In genomic region chr12:55484800-55485199, GRCm38 (mm10) we compare ENCODE assay signal across 25 mouse cellular contexts. TPM values are rescaled to one million over a fixed set of nuclear protein-coding genes. Genes with fewer than 3 reads are reported as not detected.
DNase-seq lines count a peak whose midpoint lies in the region; ATAC-seq and TF ChIP-seq lines count a peak whose summit lies in the region.
"Had no signal": no experiment of that assay in that cellular context is flagged by ENCODE, and none has a peak within 500 bp of the region (broad histone marks: within the 10 kb centered on the region; RNA-seq: fewer than 3 reads in every experiment).

No protein-coding gene starts in this region.

- TF ChIP-seq CTCF in forebrain, postnatal 0 days (IDR thresholded peaks at IDR 0.05; ENCODE audit: low read depth): no peak
- no peak for TF ChIP-seq CTCF in liver, adult 2 months (IDR thresholded peaks at IDR 0.05; ENCODE audit: low read depth, low read length)
- TF ChIP-seq CTCF in liver, postnatal 0 days (IDR thresholded peaks at IDR 0.05; ENCODE audit: low read depth): no peak

- no peaks in the 10 kb centered on the region for H3K27me3 ChIP-seq in forebrain, postnatal 0 days (ENCODE audit: insufficient read depth, low read length)
- H3K27me3 ChIP-seq in forebrain, embryonic 15.5 days: no peaks in the 10 kb centered on the region
- H3K27me3 ChIP-seq in liver, adult 2 months (ENCODE audit: control insufficient read depth, insufficient read depth, low read length): no peaks in the 10 kb centered on the region
- no peaks in the 10 kb centered on the region for H3K27me3 ChIP-seq in liver, postnatal 0 days (ENCODE audit: insufficient read depth, low read length)
- H3K27me3 ChIP-seq: embryonic facial prominence, embryonic 13.5 days; forebrain, embryonic 12.5 days; hindbrain, embryonic 13.5 days had no signal

- H3K9ac ChIP-seq in forebrain, postnatal 0 days: no peak overlapping the region
- H3K9ac ChIP-seq in forebrain, embryonic 15.5 days (replicated peaks): no peak overlapping the region
- no peak overlapping the region for H3K9ac ChIP-seq in liver, adult 2 months (ENCODE audit: low read depth, low read length)
- H3K9ac ChIP-seq in liver, postnatal 0 days (replicated peaks): no peak overlapping the region
- H3K9ac ChIP-seq: embryonic facial prominence, embryonic 13.5 days; forebrain, embryonic 12.5 days; hindbrain, embryonic 13.5 days had no signal

- DNase-seq in forebrain, postnatal 0 days: peak; percentile 13
- peak; percentile 14 for DNase-seq in heart, postnatal 4 days
- DNase-seq in heart, postnatal 36 days: no peak
- peak; percentile 62 for DNase-seq in liver, adult 2 months (ENCODE audit: extremely low read depth, low read depth, low spot score)
- no peak for DNase-seq in liver, postnatal 0 days
- no peak for DNase-seq in left cerebral cortex, adult 9 months (ENCODE audit: low spot score in 2 of 2)
- DNase-seq: adrenal gland, adult 8-10 months; adrenal gland, postnatal 25 days; cerebellum, adult 11-12 months; cerebellum, adult 8-10 months; cerebellum, postnatal 36 days; embryo, embryonic 11 days; gastrocnemius, postnatal 25 days had no signal

- H3K9me3 ChIP-seq in forebrain, postnatal 0 days (ENCODE audit: low read length): no peaks in the 10 kb centered on the region
- H3K9me3 ChIP-seq in forebrain, embryonic 15.5 days: no peaks in the 10 kb centered on the region
- no peaks in the 10 kb centered on the region for H3K9me3 ChIP-seq in liver, postnatal 0 days (ENCODE audit: low read length)
- H3K9me3 ChIP-seq: embryonic facial prominence, embryonic 10.5 days; embryonic facial prominence, embryonic 13.5 days; forebrain, embryonic 12.5 days; G1E; hindbrain, embryonic 13.5 days had no signal

- H3K36me3 ChIP-seq in forebrain, postnatal 0 days (ENCODE audit: insufficient read depth): peaks cover 21% of the 10 kb centered on the region
- H3K36me3 ChIP-seq in forebrain, embryonic 15.5 days: peaks cover 11% of the 10 kb centered on the region
- H3K36me3 ChIP-seq in liver, adult 2 months (ENCODE audit: control insufficient read depth, insufficient read depth, low read length): peaks cover 17% of the 10 kb centered on the region
- H3K36me3 ChIP-seq in liver, postnatal 0 days (replicated peaks; ENCODE audit: insufficient read depth, low read length): peaks cover 25% of the 10 kb centered on the region

- H3K79me2 ChIP-seq in liver, adult 2 months (ENCODE audit: control insufficient read depth, insufficient read depth, low read length): no peaks in the 10 kb centered on the region

- WGBS in forebrain, postnatal 0 days: 80% methylated on average over 6 of the region's 6 CpGs
- 84% methylated on average over 6 of the region's 6 CpGs for WGBS in forebrain, embryonic 15.5 days
- 53% methylated on average over 6 of the region's 6 CpGs for WGBS in liver, adult 2 months
- 82% methylated on average over 6 of the region's 6 CpGs for WGBS in liver, postnatal 0 days (ENCODE audit: insufficient replicate concordance)

- no peak for TF ChIP-seq POLR2A in liver, adult 2 months (IDR thresholded peaks at IDR 0.05; ENCODE audit: extremely low read depth, insufficient read depth, low read length)

- intact Hi-C loops in heart, postnatal 36 days (cut with DNase I): no loop called here

- H3K27ac ChIP-seq in forebrain, postnatal 0 days (ENCODE audit: low read depth, low read length): no peak overlapping the region
- H3K27ac ChIP-seq in forebrain, embryonic 15.5 days (replicated peaks): no peak overlapping the region
- H3K27ac ChIP-seq in liver, adult 2 months (replicated peaks; ENCODE audit: insufficient read depth, low read depth, low read length): no peak overlapping the region
- H3K27ac ChIP-seq in liver, postnatal 0 days (ENCODE audit: low read depth): no peak overlapping the region
- H3K27ac ChIP-seq: embryonic facial prominence, embryonic 10.5 days; embryonic facial prominence, embryonic 13.5 days; forebrain, embryonic 12.5 days; hindbrain, embryonic 13.5 days had no signal

- TF ChIP-seq EP300 in liver, postnatal 0 days (IDR thresholded peaks at IDR 0.05; ENCODE audit: low read depth): no peak

- H3K4me2 ChIP-seq in forebrain, postnatal 0 days (ENCODE audit: low read depth): no peak overlapping the region
- H3K4me2 ChIP-seq in forebrain, embryonic 15.5 days (replicated peaks): no peak overlapping the region
- no peak overlapping the region for H3K4me2 ChIP-seq in liver, postnatal 0 days (ENCODE audit: low read depth, low read length)
- H3K4me2 ChIP-seq: embryonic facial prominence, embryonic 13.5 days; forebrain, embryonic 12.5 days; heart, embryonic 11.5 days; hindbrain, embryonic 13.5 days had no signal

- H3K4me3 ChIP-seq in forebrain, postnatal 0 days (ENCODE audit: low read depth, low read length): no peak overlapping the region
- H3K4me3 ChIP-seq in forebrain, embryonic 15.5 days: no peak overlapping the region
- no peak overlapping the region for H3K4me3 ChIP-seq in liver, adult 2 months (ENCODE audit: insufficient read depth, low read depth, low read length)
- no peak overlapping the region for H3K4me3 ChIP-seq in liver, postnatal 0 days (ENCODE audit: low read depth, low read length)
- H3K4me3 ChIP-seq: embryonic facial prominence, embryonic 10.5 days; embryonic facial prominence, embryonic 13.5 days; erythroblast, embryonic 14.5 days; forebrain, embryonic 12.5 days; hindbrain, embryonic 13.5 days had no signal

- no peaks in the 10 kb centered on the region for H3K4me1 ChIP-seq in forebrain, postnatal 0 days (ENCODE audit: insufficient read depth)
- H3K4me1 ChIP-seq in forebrain, embryonic 15.5 days: no peaks in the 10 kb centered on the region
- peaks cover 34% of the 10 kb centered on the region for H3K4me1 ChIP-seq in liver, adult 2 months (ENCODE audit: control insufficient read depth, insufficient read depth, low read length)
- peaks cover 13% of the 10 kb centered on the region for H3K4me1 ChIP-seq in liver, postnatal 0 days (ENCODE audit: insufficient read depth)
- H3K4me1 ChIP-seq: forebrain, embryonic 12.5 days had no signal

- peak; percentile 51 for ATAC-seq in forebrain, postnatal 0 days
- no peak for ATAC-seq in forebrain, embryonic 15.5 days (replicated peaks)
- ATAC-seq in liver, postnatal 0 days: no peak
- ATAC-seq: forebrain, embryonic 16.5 days; hindbrain, embryonic 16.5 days; inflammation-experienced regulatory T-cells, adult 6 months; intestine, embryonic 16.5 days had no signal

RNA-seq across cellular contexts. Expression of gene Nfkbia, which starts 7.6 kb away (rescaled TPM):
- 43.5 and 48.2 TPM in 2 replicates for total RNA-seq in forebrain, postnatal 0 days (2014; rRNA removed)
- 61.9 and 75.8 TPM in 2 replicates for polyA plus RNA-seq in forebrain, postnatal 0 days (2015; fragmentation: Nextera tagmentation; extraction: Ambion mirVana)
- polyA plus RNA-seq in forebrain, embryonic 15.5 days (2015; fragmentation: Nextera tagmentation; extraction: Ambion mirVana): 56.2 and 59.4 TPM in 2 replicates
- total RNA-seq in heart, postnatal 4 days (2021): 10 to 100 TPM; 31.4 to 34.2 TPM
- total RNA-seq in heart, postnatal 36 days (2021): 10 to 100 TPM; 32.8 to 65.3 TPM
- total RNA-seq in liver, adult 2 months (2014; rRNA removed): 85.6 and 110 TPM in 2 replicates
- polyA plus RNA-seq in liver, adult 2 months (2012; rRNA removed): 75.3 and 76.4 TPM in 2 replicates
- 27.9 and 38.5 TPM in 2 replicates for polyA plus RNA-seq in liver, postnatal 0 days (2015; fragmentation: Nextera tagmentation; extraction: Ambion mirVana)

Comparison
In these comparisons a context has a peak if more than half of its experiments do, and no peak if none do; other contexts are left out.
1. DNase-seq: peak in forebrain, postnatal 0 days (single experiment), heart, postnatal 4 days (single experiment) and liver, adult 2 months (single experiment); none in heart, postnatal 36 days (0 of 2), liver, postnatal 0 days (single experiment) and left cerebral cortex, adult 9 months (0 of 2).